Mouse (Mus musculus) hindbrain, embryonic 14.5 days (tissue): ENCODE measurements around the gene B3galnt1. TPM values are rescaled to one million over a fixed set of nuclear protein-coding genes. Genes with fewer than 3 reads are reported as not detected.

Experiments used
- ATAC-seq: fragments of 200-750 bp; cut with Nextera tagmentation; 2 replicates; pipeline ENCODE4 v1.8.0; 2017; ENCODE audit warnings: moderate number of reproducible peaks, mild to moderate bottlenecking, moderate TSS enrichment, moderate library complexity; ENCODE audit not compliant: low FRiP score
- DNase-seq: peaks from one replicate; pipeline ENCODE4 v3.0.0-alpha.2; 2015; ENCODE audit warnings: low spot score
- H3K27ac ChIP-seq: fragments of 300-500 bp; sonication (generic); 2 replicates; pipeline ENCODE4 v1.5.1; 2014; ENCODE audit warnings: mild to moderate bottlenecking, moderate library complexity
- H3K27me3 ChIP-seq: fragments of 300-500 bp; sonication (generic); 2 replicates; pipeline ENCODE4 v1.6.1; 2014; ENCODE audit warnings: mild to moderate bottlenecking, low read length, mixed read lengths; ENCODE audit not compliant: control insufficient read depth, insufficient read depth
- H3K36me3 ChIP-seq: fragments of 300-500 bp; sonication (generic); replicated peaks from 2 replicates; pipeline ENCODE4 v1.6.1; 2014; ENCODE audit not compliant: control insufficient read depth, insufficient read depth
- H3K4me1 ChIP-seq: fragments of 300-500 bp; sonication (generic); replicated peaks from 2 replicates; pipeline ENCODE4 v1.6.1; 2014; ENCODE audit warnings: antibody characterized with exemption, low read length, mixed read lengths; ENCODE audit not compliant: control insufficient read depth, insufficient read depth
- H3K4me2 ChIP-seq: fragments of 300-500 bp; sonication (generic); replicated peaks from 2 replicates; pipeline ENCODE4 v1.6.1; 2014; ENCODE audit warnings: mild to moderate bottlenecking, moderate library complexity
- H3K4me3 ChIP-seq: fragments of 300-500 bp; sonication (generic); replicated peaks from 2 replicates; pipeline ENCODE4 v1.5.1; 2014; ENCODE audit warnings: mild to moderate bottlenecking, low read length
- H3K9ac ChIP-seq: fragments of 300-500 bp; sonication (generic); 2 replicates; pipeline ENCODE4 v1.6.1; 2014
- H3K9me3 ChIP-seq: fragments of 300-500 bp; sonication (generic); 2 replicates; pipeline ENCODE4 v1.6.1; 2016; ENCODE audit warnings: low read length; ENCODE audit not compliant: control insufficient read depth
- WGBS: fragments of 180-500 bp; shearing (Covaris S2); extraction: QIAGEN DNeasy Blood & Tissue Kit; methylation state at CpG from one replicate; pipeline ENCODE4 v1.1.7; 2014; 5-methylcytosine and 5-hydroxymethylcytosine counted together
- polyA plus RNA-seq: library from polyadenylated mRNA; unstranded; fragments of >200 nt; fragmentation: Nextera tagmentation; extraction: Ambion mirVana; gene quantifications from 2 replicates; pipeline ENCODE4 v1.2.1, GENCODE M21; 2014

The B3galnt1 gene
- polyA plus RNA-seq, 1 experiment from 2014 or later: 109 TPM

DNA sequence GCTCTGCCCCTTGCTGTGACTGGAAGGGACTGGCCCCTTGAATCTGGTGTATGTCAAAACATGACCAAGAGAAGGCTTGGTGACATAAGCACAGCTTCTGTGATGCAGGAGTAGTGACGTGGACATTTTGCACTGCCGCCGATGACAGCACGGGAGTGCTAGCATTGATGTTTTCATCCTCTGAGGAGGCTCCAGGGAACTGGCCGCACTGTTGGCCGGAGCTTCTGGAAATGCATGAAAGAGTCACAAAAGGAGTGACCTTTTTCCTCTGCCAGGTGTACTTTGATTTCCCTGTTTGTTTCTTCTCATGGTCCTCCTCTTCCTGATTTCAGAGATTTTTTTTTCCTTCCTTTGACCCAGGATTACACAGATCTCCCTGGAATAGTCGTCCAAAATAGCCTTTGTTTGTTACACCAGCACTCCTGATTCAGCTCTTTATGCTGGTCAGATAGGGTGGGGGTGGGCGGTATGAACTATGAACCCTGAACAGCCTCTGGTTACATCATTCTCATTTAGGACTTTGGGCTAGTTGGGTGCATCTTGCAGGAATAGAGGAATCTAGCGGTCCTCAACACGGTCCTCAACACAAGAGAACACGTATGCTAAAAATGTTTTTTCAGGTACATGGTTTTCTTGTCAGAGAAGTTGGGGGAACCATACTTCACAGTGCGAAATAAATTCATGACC lies 42.5 kb downstream of the B3galnt1 start:
- no peaks in the 10 kb centered on the region for H3K4me1 ChIP-seq
- no peak overlapping the region for H3K4me2 ChIP-seq
- no peak overlapping the region for H3K9ac ChIP-seq
- H3K27me3 ChIP-seq: no peaks in the 10 kb centered on the region
- H3K36me3 ChIP-seq: 0 out of 2 replicates have a peak, but pooled peaks cover 6% of the 10 kb centered on the region
- 75% methylated on average over 12 of the region's 12 CpGs for WGBS
- H3K9me3 ChIP-seq: no peaks in the 10 kb centered on the region
- ATAC-seq: no peak
- no peak for DNase-seq
- H3K4me3 ChIP-seq: no peak overlapping the region
- H3K27ac ChIP-seq: no peak overlapping the region

- Histone ChIP-seq H3K4me1 (no peaks in the 10 kb centered on the region), H3K9me3 (no peaks in the 10 kb centered on the region), H3K27me3 (no peaks in the 10 kb centered on the region), H3K4me2 (no peak overlapping the region), H3K9ac (no peak overlapping the region), H3K36me3 (0 out of 2 replicates have a peak, but pooled peaks cover 6% of the 10 kb centered on the region), H3K4me3 (no peak overlapping the region), H3K27ac (no peak overlapping the region)
- 85% methylated on average over 6 of the region's 6 CpGs for WGBS
- ATAC-seq (no peak), DNase-seq (no peak)
These were observed 43.2 kb downstream of the B3galnt1 start for GRCm38 (mm10) chr3:69555511-69555910.

- Histone ChIP-seq H3K4me2 (no peak overlapping the region), H3K27me3 (no peaks in the 10 kb centered on the region), H3K9me3 (no peaks in the 10 kb centered on the region), H3K4me1 (0 out of 2 replicates have a peak, but pooled peaks cover 4% of the 10 kb centered on the region), H3K9ac (no peak overlapping the region), H3K4me3 (no peak overlapping the region), H3K36me3 (0 out of 2 replicates have a peak, but pooled peaks cover 6% of the 10 kb centered on the region), H3K27ac (no peak overlapping the region)
- ATAC-seq (no peak), DNase-seq (no peak)
- 76% methylated on average over 4 of the region's 4 CpGs for WGBS
These were observed 49.2 kb downstream of the B3galnt1 start for GRCm38 (mm10) chr3:69549602-69550001.

DNA sequence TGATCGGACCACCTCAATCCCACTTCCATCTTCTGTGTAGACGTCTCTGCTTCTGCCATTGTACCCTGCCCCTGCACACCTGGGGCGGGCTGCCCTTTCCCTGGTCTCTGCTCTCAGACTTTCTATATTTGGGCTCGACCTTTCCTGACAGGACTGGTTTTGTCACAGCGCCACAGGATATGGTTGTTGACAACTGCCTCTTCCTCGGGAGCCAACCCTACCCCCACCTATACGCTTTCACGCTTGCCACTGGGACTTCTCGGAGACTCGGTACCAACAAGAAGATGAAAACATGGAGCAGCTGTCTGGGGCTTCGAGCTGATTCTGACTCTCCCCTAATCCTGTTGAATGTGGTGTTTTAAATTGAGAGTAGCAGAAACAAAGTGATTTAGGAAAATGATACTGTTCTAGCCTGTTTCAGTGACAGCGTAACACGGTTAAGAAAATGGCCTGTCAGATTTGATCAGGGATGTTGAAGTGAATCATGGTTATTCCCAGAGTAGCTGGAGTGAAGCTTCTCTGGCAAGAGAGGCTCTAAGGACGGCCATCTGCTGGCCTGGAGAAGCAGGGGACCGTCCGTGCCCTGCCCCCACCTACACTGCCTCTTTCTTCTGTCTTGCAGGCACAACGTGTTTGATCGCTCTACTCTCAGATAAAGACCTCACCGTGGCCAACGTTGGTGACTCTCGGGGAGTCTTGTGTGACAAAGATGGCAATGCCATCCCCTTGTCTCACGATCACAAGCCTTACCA lies 49.9 kb downstream of the B3galnt1 start:
- Histone ChIP-seq H3K27me3 (no peaks in the 10 kb centered on the region), H3K9ac (no peak overlapping the region), H3K4me3 (no peak overlapping the region), H3K27ac (no peak overlapping the region), H3K9me3 (no peaks in the 10 kb centered on the region), H3K4me2 (no peak overlapping the region), H3K4me1 (0 out of 2 replicates have a peak, but pooled peaks cover 4% of the 10 kb centered on the region), H3K36me3 (0 out of 2 replicates have a peak, but pooled peaks cover 3% of the 10 kb centered on the region)
- peak; percentile 34 for ATAC-seq
- DNase-seq: no peak
- WGBS: 82% methylated on average over 22 of the region's 22 CpGs

DNA sequence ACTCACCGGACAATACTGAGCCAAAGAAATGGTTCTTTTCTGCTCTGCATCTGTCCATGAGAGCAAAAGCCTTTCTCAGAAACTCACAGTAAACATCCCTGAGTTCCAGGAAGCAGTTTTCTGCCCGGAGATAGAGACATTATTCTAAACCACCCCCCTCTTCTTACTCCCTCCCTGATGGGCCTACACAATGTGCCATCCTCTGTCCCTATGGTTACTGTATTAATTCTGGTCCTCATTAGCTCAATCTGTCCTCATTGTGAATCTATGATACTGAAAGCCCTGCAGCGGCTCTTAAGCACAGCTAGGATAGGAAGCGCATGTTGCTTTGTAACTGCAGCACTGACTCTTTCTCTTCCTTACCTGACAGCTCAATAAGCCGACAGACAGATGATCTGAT lies 53.7 kb downstream of the B3galnt1 start:
- peak; percentile 44; the same call in 1 of the 2 replicates for ATAC-seq
- 51% methylated on average over 5 of the region's 5 CpGs for WGBS
- H3K9me3 ChIP-seq: no peaks in the 10 kb centered on the region
- peaks cover 4% of the 10 kb centered on the region; the same call in 1 of the 2 replicates for H3K4me1 ChIP-seq
- no peak overlapping the region for H3K27ac ChIP-seq
- H3K4me2 ChIP-seq: no peak overlapping the region
- H3K36me3 ChIP-seq: no peaks in the 10 kb centered on the region
- no peak overlapping the region for H3K9ac ChIP-seq
- no peak for DNase-seq
- H3K27me3 ChIP-seq: no peaks in the 10 kb centered on the region
- H3K4me3 ChIP-seq: no peak overlapping the region

- Histone ChIP-seq H3K9ac (no peak overlapping the region), H3K4me1 (peaks cover 7% of the 10 kb centered on the region; the same call in 1 of the 2 replicates), H3K27ac (no peak overlapping the region), H3K4me3 (no peak overlapping the region), H3K4me2 (no peak overlapping the region), H3K36me3 (no peaks in the 10 kb centered on the region), H3K9me3 (no peaks in the 10 kb centered on the region), H3K27me3 (no peaks in the 10 kb centered on the region)
- DNase-seq: no peak
- 97% methylated on average over 1 of the region's 1 CpGs for WGBS
- ATAC-seq: no peak
These were observed 55.0 kb downstream of the B3galnt1 start for GRCm38 (mm10) chr3:69543730-69544129.

GRCm38 (mm10) chr3:69542962-69543361 lies 55.8 kb downstream of the B3galnt1 start:
- Histone ChIP-seq H3K9me3 (no peaks in the 10 kb centered on the region), H3K4me2 (no peak overlapping the region), H3K36me3 (no peaks in the 10 kb centered on the region), H3K27me3 (no peaks in the 10 kb centered on the region), H3K4me3 (no peak overlapping the region), H3K27ac (peak overlapping the region; percentile 1), H3K9ac (no peak overlapping the region), H3K4me1 (peaks cover 4% of the 10 kb centered on the region; the same call in 1 of the 2 replicates)
- ATAC-seq (peak; percentile 49; the same call in 1 of the 2 replicates), DNase-seq (peak; percentile 51)
- 41% methylated on average over 8 of the region's 8 CpGs for WGBS

DNA sequence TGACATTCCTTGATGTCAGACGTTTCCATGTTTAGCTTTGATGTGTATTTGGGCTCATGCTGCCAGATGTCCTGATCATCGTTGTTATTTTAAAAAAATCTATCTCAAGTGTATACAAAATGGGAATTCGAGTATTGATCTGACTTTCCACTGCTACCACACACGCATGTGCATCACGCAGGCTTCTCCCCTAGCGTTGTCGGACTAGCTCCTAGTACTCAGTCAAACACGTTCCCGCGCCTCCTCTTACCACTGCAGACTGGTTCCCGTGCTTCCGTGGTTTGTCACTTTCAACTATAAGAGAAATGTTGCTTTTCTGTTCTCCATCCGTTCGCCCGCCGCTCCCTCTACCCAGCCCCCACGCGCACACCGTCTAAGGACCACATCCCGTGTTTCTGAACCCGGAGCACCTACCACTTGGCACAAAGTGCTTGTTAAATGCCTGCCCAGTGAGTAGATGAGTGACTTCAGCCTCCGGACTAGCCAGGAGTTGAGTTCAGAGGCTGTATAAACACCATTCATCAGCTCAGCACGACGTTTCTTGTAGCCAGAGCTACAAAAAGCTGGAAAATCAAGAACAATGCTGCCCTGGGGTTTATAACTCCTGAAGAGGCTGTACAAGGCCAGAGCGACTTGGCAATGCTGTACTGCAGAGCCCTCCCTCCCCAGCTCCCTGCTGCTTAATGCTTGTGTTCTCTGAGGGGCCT lies 62.7 kb downstream of the B3galnt1 start:
- H3K9ac ChIP-seq: no peak overlapping the region
- no peak overlapping the region for H3K4me3 ChIP-seq
- peak overlapping the region; percentile 51 for H3K27ac ChIP-seq
- peak; percentile 62 for ATAC-seq
- no peaks in the 10 kb centered on the region for H3K36me3 ChIP-seq
- peak; percentile 62 for DNase-seq
- no peaks in the 10 kb centered on the region for H3K9me3 ChIP-seq
- WGBS: 34% methylated on average over 25 of the region's 25 CpGs
- no peaks in the 10 kb centered on the region for H3K27me3 ChIP-seq
- H3K4me1 ChIP-seq: peaks cover 36% of the 10 kb centered on the region
- peak overlapping the region; percentile 27; the same call in 1 of the 2 replicates for H3K4me2 ChIP-seq

GRCm38 (mm10) chr3:69535486-69535885 lies 63.3 kb downstream of the B3galnt1 start:
- Histone ChIP-seq H3K4me3 (no peak overlapping the region), H3K27me3 (no peaks in the 10 kb centered on the region), H3K9ac (no peak overlapping the region), H3K27ac (peak overlapping the region; percentile 51), H3K9me3 (no peaks in the 10 kb centered on the region), H3K4me2 (peak overlapping the region; percentile 27; the same call in 1 of the 2 replicates), H3K36me3 (no peaks in the 10 kb centered on the region), H3K4me1 (peaks cover 36% of the 10 kb centered on the region)
- ATAC-seq: peak; percentile 77
- no peak for DNase-seq
- WGBS: 28% methylated on average over 10 of the region's 10 CpGs
